Mouse (Mus musculus): ENCODE measurements around the gene Igsf8.

GRCm38 (mm10) chr1:172271765-172272164, 10.3 kb downstream of the Igsf8 start:
- TF ChIP-seq CTCF (IDR thresholded peaks at IDR 0.05; ENCODE audit: borderline replicate concordance, control insufficient read depth, extremely low read depth, insufficient read depth, low read length, poor library complexity) (no peak), POLR2A (IDR thresholded peaks at IDR 0.05; ENCODE audit: control insufficient read depth, extremely low read depth, insufficient read depth, low read length, poor library complexity) (no peak)
